Mouse (Mus musculus) liver, adult 2 months (tissue): Measurements from ENCODE around the gene Cd3eap.

Experiments used
- CTCF ChIP-seq: fragments of 200-500 bp; IDR thresholded peaks from 2 replicates; pipeline ENCODE4 v1.5.1; 2011; ENCODE audit warnings: low read depth, low read length, control low read depth
- POLR2A ChIP-seq: fragments of 200-500 bp; IDR thresholded peaks from 2 replicates; pipeline ENCODE4 v1.6.1; 2011; ENCODE audit warnings: low read length, control low read depth; ENCODE audit not compliant: insufficient read depth; ENCODE audit errors: extremely low read depth

GRCm38 (mm10) chr7:19332709-19333352 is 26.5 kb downstream of the Cd3eap start:
- TF ChIP-seq CTCF, result no peak
- TF ChIP-seq POLR2A, result no peak
